Mouse (Mus musculus) lung, adult 2 months (tissue): ENCODE data around the gene Grk1.

Source experiments
- CTCF ChIP-seq: fragments of 200-500 bp; IDR thresholded peaks from 2 replicates; pipeline ENCODE4 v1.5.1; 2011; ENCODE audit warnings: mild to moderate bottlenecking, low read length, control low read depth; ENCODE audit not compliant: insufficient read depth
- POLR2A ChIP-seq: fragments of 200-500 bp; IDR thresholded peaks from 2 replicates; pipeline ENCODE4 v1.6.1; 2011; ENCODE audit warnings: low read depth, mild to moderate bottlenecking, control low read depth, low read length, borderline replicate concordance; ENCODE audit errors: extremely low read depth

- TF ChIP-seq POLR2A: no peak
- TF ChIP-seq CTCF: peak; percentile 87
Measured at GRCm38 (mm10) chr8:13455295-13455694, 50.4 kb downstream of the Grk1 start.
